Mouse (Mus musculus) adrenal gland, adult 18-20 months (tissue): ENCODE data around the gene Gm45808. TPM values are rescaled to one million over a fixed set of nuclear protein-coding genes. Genes with fewer than 3 reads are reported as not detected.

Experiments
- DNase-seq, 2 experiments: peaks; one replicate each; pipeline ENCODE4 v3.0.0; 2021 to 2022; ENCODE audit warnings: low spot score in 2 of 2
- total RNA-seq, 2 experiments: library from RNA; stranded (reverse); gene quantifications; 1 replicate in 1 of 2; 2 replicates in 1 of 2; pipeline ENCODE4 v1.2.3; 2021

Gene Gm45808
- total RNA-seq, 2 experiments from 2014 or later = 42.8 to 43.4 TPM

DNA sequence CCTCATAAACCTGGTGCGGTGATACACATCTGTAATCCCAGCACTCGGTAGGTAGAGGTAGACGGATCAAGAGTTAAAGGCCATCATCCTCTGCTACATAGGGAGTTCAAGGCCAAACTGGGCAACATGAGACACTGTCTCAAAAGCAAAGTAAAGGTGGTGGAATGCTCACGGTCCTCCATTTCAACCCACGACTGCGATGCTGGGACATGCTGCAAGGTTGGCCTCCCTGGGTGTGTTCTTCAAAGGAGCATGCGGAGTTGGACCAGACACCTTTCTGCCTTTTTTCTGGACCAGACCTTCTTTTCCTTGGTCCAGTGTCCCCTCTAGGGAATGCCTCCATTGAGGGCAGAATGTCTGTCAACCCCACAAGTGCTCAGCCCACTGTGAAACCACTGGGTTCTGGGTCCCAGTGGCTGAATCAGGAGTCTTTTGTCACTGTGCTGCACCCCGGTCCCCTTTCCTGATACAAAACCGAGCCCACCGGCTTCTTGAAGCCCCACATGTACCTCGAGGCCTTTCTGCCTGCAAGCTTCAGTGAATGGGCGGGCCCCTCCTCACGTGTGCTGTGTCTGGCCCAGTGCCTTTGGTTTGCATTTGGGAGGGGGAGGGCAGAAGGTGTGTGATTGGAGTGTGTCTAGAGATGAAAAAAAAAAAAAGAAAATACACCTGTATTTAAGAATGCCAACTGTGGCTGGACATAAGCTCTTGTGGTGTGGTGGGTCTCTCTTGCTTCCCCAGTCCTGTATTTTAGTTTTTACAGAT is 30.5 kb downstream of the Gm45808 start:
- DNase-seq = no peak

- DNase-seq = no peak
These were observed 31.6 kb downstream of the Gm45808 start for GRCm38 (mm10) chr7:45454971-45455370.

DNA sequence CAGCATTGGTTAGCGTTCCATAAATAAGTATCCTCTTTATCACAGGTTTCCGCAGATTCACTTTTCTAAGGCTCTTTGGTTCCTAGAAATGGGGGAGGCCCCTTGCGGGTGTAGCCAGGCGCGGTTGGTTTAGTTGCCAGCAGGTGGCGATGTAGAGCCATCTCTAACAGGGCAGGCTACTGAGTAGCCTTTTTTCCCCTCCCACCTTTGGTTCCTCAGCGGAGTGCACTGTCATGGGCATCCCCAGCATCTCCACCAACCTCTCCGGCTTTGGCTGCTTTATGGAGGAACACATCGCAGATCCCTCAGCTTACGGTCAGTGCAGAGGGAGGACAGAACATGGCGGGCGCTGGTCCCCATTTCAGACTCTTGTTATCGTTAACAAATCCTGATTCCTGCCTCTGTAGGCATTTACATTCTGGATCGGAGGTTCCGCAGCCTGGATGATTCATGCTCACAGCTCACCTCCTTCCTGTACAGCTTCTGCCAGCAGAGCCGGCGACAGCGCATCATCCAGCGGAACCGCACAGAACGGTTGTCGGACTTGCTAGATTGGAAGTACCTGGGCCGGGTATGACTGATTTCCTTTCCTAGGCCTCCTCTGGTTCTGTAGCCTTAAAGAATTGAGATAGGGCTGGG is 35.1 kb downstream of the Gm45808 start:
- DNase-seq = peak; percentile 83 to 86

- no peak for DNase-seq
These were observed 36.6 kb downstream of the Gm45808 start for GRCm38 (mm10) chr7:45449974-45450373.

DNA sequence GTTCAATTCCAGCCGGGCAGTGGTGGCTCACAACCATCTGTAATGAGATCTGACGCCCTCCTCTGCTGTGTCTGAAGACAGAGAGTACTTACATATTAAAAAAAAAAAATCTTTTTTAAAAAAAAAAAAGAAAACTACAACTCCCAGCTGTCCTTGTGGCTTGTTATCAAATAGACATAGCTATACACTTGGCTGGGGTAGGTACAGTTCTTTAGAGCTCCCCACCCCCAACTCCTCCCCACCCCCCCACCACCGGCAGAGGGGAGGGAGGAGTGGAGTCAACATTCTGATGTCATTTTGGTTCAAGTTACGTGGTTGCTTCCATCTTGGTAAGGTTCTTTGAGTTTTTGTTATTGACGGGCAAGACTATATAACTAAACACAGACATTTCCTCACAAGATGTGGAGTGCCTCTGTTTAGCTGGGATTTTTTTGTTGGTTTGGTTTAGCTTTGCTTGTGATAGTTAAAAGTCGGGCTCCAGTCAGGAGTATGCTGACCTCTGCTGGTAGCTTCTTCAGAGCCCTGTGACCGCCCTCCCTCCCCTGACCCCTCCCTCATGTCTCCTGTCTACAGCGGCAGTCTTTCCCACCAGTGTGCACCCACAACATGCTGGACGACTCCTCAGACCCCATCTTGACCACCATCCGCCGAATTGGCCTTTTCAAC is 39.2 kb downstream of the Gm45808 start:
- DNase-seq = no peak

- no peak for DNase-seq
These were observed 40.0 kb downstream of the Gm45808 start for GRCm38 (mm10) chr7:45446589-45446988.

GRCm38 (mm10) chr7:45443526-45444420 is 42.8 kb downstream of the Gm45808 start:
- no peak for DNase-seq

DNA sequence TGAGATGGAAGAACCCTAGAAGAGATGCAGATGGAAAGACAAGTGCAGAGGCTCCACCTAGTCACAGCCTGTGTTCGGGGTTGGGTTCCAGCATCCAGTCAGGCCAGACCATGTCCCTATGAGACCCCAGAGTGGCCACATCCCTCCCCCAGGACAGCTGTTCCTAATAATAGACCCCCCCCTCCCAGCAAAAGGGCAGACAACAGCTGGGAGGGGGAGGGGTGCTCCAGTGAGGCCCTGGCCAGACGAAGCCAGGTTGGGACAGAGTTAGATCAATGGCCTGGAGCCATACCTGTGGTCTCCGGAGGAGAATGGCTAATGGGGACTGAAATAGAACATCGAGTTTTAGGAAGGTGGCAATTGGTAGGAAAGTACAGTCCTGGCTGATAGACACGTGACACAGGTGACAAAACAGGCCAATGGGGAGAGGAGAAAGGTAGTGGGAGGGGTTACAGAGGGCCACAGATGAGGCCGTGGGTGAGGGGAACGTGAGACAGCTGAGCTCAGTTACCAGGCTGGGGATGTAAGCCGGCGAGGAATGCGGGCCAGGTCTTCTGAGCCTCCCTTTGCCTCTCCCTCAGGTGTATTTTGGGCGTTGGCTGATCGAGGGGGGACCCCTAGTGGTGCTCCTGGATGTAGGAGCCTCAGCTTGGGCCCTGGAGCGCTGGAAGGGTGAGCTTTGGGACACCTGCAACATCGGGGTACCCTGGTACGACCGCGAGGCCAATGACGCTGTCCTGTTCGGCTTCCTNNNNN is 48.9 kb downstream of the Gm45808 start, which contains the start of gene Ruvbl2:
Ruvbl2 (minus strand) TSS at position 576 of the 756 bp plus-strand sequence.
- DNase-seq = no peak

GRCm38 (mm10) chr7:45437046-45437445 is 49.6 kb downstream of the Gm45808 start:
- DNase-seq = no peak

- DNase-seq = no peak
These were observed 50.2 kb downstream of the Gm45808 start for GRCm38 (mm10) chr7:45436444-45436843.

GRCm38 (mm10) chr7:45435038-45435437 is 51.6 kb downstream of the Gm45808 start:
- DNase-seq = no peak

GRCm38 (mm10) chr7:45434203-45435015 is 52.2 kb downstream of the Gm45808 start, which contains the start of gene Gys1:
Gene Gys1, plus strand, starts transcription at chr7:45434844.
- DNase-seq = peak; percentile 99

DNA sequence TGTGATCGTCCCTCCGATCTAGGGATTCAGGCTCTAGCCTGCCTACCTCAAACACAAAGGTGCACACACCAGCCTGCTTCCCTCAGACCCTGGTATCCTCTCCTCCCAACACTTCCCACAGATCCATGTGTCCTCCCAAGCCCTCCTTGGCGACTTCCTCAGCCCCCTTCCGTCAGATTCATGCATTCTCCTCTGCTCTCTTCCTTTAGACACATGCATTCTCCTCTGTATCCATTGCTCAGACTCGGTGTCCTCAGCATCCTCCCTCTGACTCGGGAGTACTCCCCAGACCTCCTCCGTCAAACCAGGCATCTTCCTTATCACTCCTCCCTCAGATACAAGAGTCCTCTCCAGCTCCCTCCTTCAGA is 52.8 kb downstream of the Gm45808 start:
- DNase-seq = no peak

- DNase-seq = no peak
These were observed 60.1 kb downstream of the Gm45808 start for GRCm38 (mm10) chr7:45426556-45426955.

DNA sequence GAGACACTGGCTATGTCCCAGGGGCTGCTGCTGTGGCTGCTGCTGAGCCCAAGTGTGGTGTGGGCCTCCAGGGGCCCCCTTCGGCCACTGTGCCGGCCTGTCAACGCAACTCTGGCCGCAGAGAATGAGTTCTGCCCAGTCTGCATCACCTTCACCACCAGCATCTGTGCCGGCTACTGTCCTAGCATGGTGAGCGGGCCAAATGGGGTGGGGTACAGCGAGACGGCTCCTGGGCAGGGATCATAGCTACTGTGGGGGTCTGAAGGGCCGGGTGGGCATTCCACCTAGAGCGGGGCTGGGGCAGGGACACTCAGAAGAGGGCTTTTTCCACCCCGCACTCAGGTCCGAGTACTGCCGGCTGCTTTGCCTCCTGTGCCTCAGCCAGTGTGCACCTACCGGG is 65.4 kb downstream of the Gm45808 start:
- DNase-seq = no peak

DNA sequence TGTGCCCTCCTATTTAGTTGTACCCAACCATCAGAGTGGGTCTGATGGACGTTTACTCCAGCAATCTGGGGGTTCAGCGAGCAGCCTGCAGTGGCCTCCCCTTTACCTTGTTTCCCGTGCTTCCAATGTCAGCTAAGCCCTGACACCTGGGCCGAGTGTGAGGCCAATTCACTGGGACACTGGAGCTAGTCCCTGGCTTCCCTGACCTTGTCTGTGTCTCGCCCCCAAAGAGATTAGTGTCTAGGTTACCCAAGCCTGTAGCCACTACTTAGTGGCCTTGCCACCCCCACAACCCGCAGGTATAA is 66.0 kb downstream of the Gm45808 start, which contains the start of gene Lhb:
Lhb (plus strand) TSS at position 206 of the 305 bp plus-strand sequence.
- DNase-seq = no peak

GRCm38 (mm10) chr7:45419859-45420614 is 66.6 kb downstream of the Gm45808 start:
- no peak for DNase-seq

DNA sequence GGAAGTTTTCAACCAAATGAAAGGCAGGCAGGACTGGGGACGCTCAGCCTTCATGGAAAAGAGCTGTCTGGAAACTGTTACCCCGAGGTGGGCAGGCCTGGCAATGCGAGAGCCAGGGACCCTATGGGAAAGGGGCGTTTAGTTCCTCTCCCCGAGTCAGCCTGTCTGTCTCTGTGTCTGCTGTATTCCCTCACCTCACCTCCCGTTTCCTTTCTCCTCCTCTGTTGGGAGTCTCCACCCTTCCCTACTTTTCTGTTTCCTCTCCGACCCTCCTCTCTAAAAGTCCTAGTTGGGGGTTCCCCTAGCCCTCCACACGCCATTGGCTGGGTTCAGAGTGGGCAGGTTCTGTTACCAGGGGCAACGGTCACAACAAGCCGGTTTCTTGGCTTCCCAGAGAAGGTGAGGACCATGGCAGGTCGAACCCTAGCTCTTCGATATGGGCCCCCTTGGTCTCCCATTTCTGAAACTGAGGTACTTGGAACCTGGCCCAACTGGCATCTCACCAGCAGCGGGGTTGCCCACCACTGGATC is 68.6 kb downstream of the Gm45808 start:
- DNase-seq = no peak
